Mouse (Mus musculus) hindbrain, embryonic 11.5 days (tissue): Measurements from ENCODE around the gene H2-K1. TPM values are rescaled to one million over a fixed set of nuclear protein-coding genes. Genes with fewer than 3 reads are reported as not detected.
"Not testable (repeated sequence)": the region's sequence is repeated elsewhere in the genome, so short reads cannot be mapped to it uniquely, and the experiment has no call there.

Experiments used
- ATAC-seq: fragments of 200-750 bp; cut with Nextera tagmentation; 2 replicates; pipeline ENCODE4 v1.8.0; 2017; ENCODE audit warnings: mild to moderate bottlenecking, moderate TSS enrichment, moderate library complexity; ENCODE audit not compliant: low FRiP score
- DNase-seq: peaks from one replicate; pipeline ENCODE4 v3.0.0-alpha.2; 2015; ENCODE audit warnings: low spot score
- H3K27ac ChIP-seq: fragments of 300-500 bp; sonication (generic); 2 replicates; pipeline ENCODE4 v1.5.1; 2014; ENCODE audit warnings: mild to moderate bottlenecking, low read depth, low read length
- H3K27me3 ChIP-seq: fragments of 300-500 bp; sonication (generic); 2 replicates; pipeline ENCODE4 v1.6.1; 2014; ENCODE audit warnings: mild to moderate bottlenecking, low read length, moderate library complexity, mixed read lengths; ENCODE audit not compliant: control insufficient read depth, insufficient read depth
- H3K36me3 ChIP-seq: fragments of 300-500 bp; sonication (generic); 2 replicates; pipeline ENCODE4 v1.6.1; 2014; ENCODE audit warnings: mild to moderate bottlenecking, low read length, moderate library complexity, mixed read lengths; ENCODE audit not compliant: control insufficient read depth, insufficient read depth
- H3K4me1 ChIP-seq: fragments of 300-500 bp; sonication (generic); replicated peaks from 2 replicates; pipeline ENCODE4 v1.6.1; 2014; ENCODE audit warnings: low read length, mixed read lengths; ENCODE audit not compliant: control insufficient read depth, insufficient read depth
- H3K4me2 ChIP-seq: fragments of 300-500 bp; sonication (generic); replicated peaks from 2 replicates; pipeline ENCODE4 v1.6.1; 2014; ENCODE audit warnings: mild to moderate bottlenecking, low read depth, low read length
- H3K4me3 ChIP-seq: fragments of 300-500 bp; sonication (generic); 2 replicates; pipeline ENCODE4 v1.5.1; 2014; ENCODE audit warnings: low read depth, low read length
- H3K9ac ChIP-seq: fragments of 300-500 bp; sonication (generic); 2 replicates; pipeline ENCODE4 v1.6.1; 2014; ENCODE audit warnings: low read depth, low read length
- H3K9me3 ChIP-seq: fragments of 300-500 bp; sonication (generic); 2 replicates; pipeline ENCODE4 v1.6.1; 2016; ENCODE audit warnings: low read length; ENCODE audit not compliant: control insufficient read depth
- WGBS: fragments of 180-500 bp; shearing (Covaris S2); extraction: QIAGEN DNeasy Blood & Tissue Kit; methylation state at CpG from one replicate; pipeline ENCODE4 v1.1.7; 2014; 5-methylcytosine and 5-hydroxymethylcytosine counted together
- polyA plus RNA-seq: library from polyadenylated mRNA; unstranded; fragments of >200 nt; fragmentation: Nextera tagmentation; extraction: Ambion mirVana; gene quantifications from 2 replicates; pipeline ENCODE4 v1.2.1, GENCODE M21; 2014

Gene H2-K1
- polyA plus RNA-seq, 1 experiment from 2014 or later, result 18.7 TPM

GRCm38 (mm10) chr17:34003426-34003825 lies 3.3 kb upstream of the H2-K1 start:
- Histone ChIP-seq H3K4me2 (no peak overlapping the region), H3K27ac (no peak overlapping the region), H3K9me3 (no peaks in the 10 kb centered on the region), H3K9ac (no peak overlapping the region), H3K27me3 (peaks cover 18% of the 10 kb centered on the region), H3K36me3 (no peaks in the 10 kb centered on the region), H3K4me3 (no peak overlapping the region), H3K4me1 (no peaks in the 10 kb centered on the region)
- peak; percentile 77 for DNase-seq
- 5% methylated on average over 5 of the region's 5 CpGs for WGBS
- ATAC-seq, result no peak

GRCm38 (mm10) chr17:34000796-34001195 lies 649 bp upstream of the H2-K1 start:
- H3K9me3 ChIP-seq, H3K9ac ChIP-seq, H3K4me2 ChIP-seq, H3K27ac ChIP-seq, ATAC-seq, H3K4me3 ChIP-seq, DNase-seq, H3K4me1 ChIP-seq, H3K36me3 ChIP-seq: not testable (repeated sequence)
- peaks cover 18% of the 10 kb centered on the region for H3K27me3 ChIP-seq
- 52% methylated on average over 2 of the region's 2 CpGs for WGBS

GRCm38 (mm10) chr17:33999341-34000149 lies 602 bp downstream of the H2-K1 start:
- H3K4me3 ChIP-seq, result peak overlapping the region; percentile 58
- peaks cover 18% of the 10 kb centered on the region for H3K27me3 ChIP-seq
- ATAC-seq, result peak; percentile 51
- H3K4me2 ChIP-seq, result peak overlapping the region; percentile 99
- no peak overlapping the region for H3K27ac ChIP-seq
- no peaks in the 10 kb centered on the region for H3K36me3 ChIP-seq
- peak; percentile 46 for DNase-seq
- peak overlapping the region; percentile 51; the same call in 1 of the 2 replicates for H3K9ac ChIP-seq
- WGBS, result 2% methylated on average over 78 of the region's 87 CpGs
- H3K9me3 ChIP-seq, result no peaks in the 10 kb centered on the region
- H3K4me1 ChIP-seq, result no peaks in the 10 kb centered on the region

- H3K36me3 ChIP-seq, H3K9ac ChIP-seq, H3K27ac ChIP-seq, H3K4me1 ChIP-seq, H3K4me2 ChIP-seq, H3K9me3 ChIP-seq, DNase-seq, H3K4me3 ChIP-seq, ATAC-seq: not testable (repeated sequence)
- 62% methylated on average over 5 of the region's 5 CpGs for WGBS
- peaks cover 18% of the 10 kb centered on the region for H3K27me3 ChIP-seq
Observed at GRCm38 (mm10) chr17:33998697-33999096, 1.4 kb downstream of the H2-K1 start.

GRCm38 (mm10) chr17:33997025-33997424 lies 3.1 kb downstream of the H2-K1 start:
- H3K9me3 ChIP-seq, DNase-seq, ATAC-seq, H3K36me3 ChIP-seq, H3K27ac ChIP-seq, H3K9ac ChIP-seq, H3K4me1 ChIP-seq, H3K4me2 ChIP-seq, H3K4me3 ChIP-seq: not testable (repeated sequence)
- 93% methylated on average over 2 of the region's 2 CpGs for WGBS
- peaks cover 18% of the 10 kb centered on the region for H3K27me3 ChIP-seq

- no peak for ATAC-seq
- Histone ChIP-seq H3K4me3 (no peak overlapping the region), H3K4me2 (no peak overlapping the region), H3K4me1 (no peaks in the 10 kb centered on the region), H3K9ac (no peak overlapping the region), H3K9me3 (no peaks in the 10 kb centered on the region), H3K36me3 (no peaks in the 10 kb centered on the region), H3K27me3 (peaks cover 17% of the 10 kb centered on the region), H3K27ac (no peak overlapping the region)
- no peak for DNase-seq
- WGBS, result 70% methylated on average over 3 of the region's 3 CpGs
Observed at GRCm38 (mm10) chr17:33995651-33996050, 4.5 kb downstream of the H2-K1 start.

- Histone ChIP-seq H3K9ac (no peak overlapping the region), H3K36me3 (no peaks in the 10 kb centered on the region), H3K27ac (no peak overlapping the region), H3K27me3 (peaks cover 10% of the 10 kb centered on the region), H3K9me3 (no peaks in the 10 kb centered on the region), H3K4me2 (no peak overlapping the region), H3K4me1 (no peaks in the 10 kb centered on the region), H3K4me3 (no peak overlapping the region)
- 93% methylated on average over 8 of the region's 8 CpGs for WGBS
- DNase-seq (no peak), ATAC-seq (no peak)
Observed at GRCm38 (mm10) chr17:33994959-33995358, 5.2 kb downstream of the H2-K1 start.

- Histone ChIP-seq H3K27me3 (no peaks in the 10 kb centered on the region), H3K9me3 (no peaks in the 10 kb centered on the region), H3K4me2 (no peak overlapping the region), H3K27ac (no peak overlapping the region), H3K36me3 (no peaks in the 10 kb centered on the region), H3K9ac (no peak overlapping the region), H3K4me3 (no peak overlapping the region), H3K4me1 (no peaks in the 10 kb centered on the region)
- ATAC-seq (no peak), DNase-seq (peak; percentile 83)
- WGBS, result 33% methylated on average over 10 of the region's 10 CpGs
Observed at GRCm38 (mm10) chr17:33991788-33992664, 8.1 kb downstream of the H2-K1 start.
